Mouse (Mus musculus) A20 (cell line): ENCODE results near the gene Drd3.

Source experiments
- DNase-seq: peaks from one replicate; pipeline ENCODE4 v3.0.0-alpha.2; 2011; ENCODE audit warnings: low read depth, low spot score

Drd3 gene

DNA sequence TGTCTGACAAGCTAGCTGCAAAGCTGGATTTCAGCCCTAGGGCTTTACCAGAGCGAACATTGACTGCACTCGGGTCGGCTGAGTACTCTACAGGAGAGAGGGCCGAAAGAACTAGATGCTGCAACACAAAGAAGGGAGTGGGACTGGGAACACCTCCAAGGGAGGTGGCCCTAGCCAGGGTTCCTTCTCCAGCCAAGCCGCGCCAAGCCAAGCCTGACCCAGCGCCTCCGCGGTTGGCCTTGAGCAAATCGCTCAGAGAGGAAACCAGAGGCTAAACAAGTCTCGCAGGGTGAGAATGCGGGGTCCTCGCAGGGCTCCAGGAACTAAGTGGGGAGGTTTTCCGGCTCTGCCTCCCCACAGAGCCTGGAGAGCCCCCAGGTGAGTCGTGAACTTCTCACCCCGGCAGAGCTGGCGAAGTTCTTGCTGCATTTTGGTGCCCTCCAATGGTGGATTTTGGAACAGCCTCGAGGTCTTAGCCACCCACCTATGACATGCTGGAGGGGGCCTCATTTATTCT is 48.0 kb downstream of the Drd3 start:
- peak; percentile 76 for DNase-seq

DNA sequence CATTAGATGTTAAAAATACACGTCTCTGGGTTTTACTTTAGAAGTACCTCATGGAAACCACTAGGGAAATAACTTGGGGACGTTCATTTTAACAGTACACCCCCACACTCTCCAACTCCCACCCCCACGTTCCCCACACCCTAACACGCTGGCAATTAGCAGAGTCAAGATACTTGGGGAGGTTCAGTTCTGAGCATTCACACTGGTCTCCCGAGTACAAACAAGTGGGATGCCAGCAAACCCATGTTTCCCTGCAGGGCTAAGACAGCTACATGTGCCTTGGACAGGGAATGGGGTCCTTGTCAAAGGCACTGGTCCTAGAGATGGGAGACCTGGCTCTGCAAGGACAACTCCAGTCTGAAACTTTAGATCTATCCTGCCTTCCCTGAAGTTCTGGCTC is 48.6 kb downstream of the Drd3 start:
- DNase-seq: no peak

DNA sequence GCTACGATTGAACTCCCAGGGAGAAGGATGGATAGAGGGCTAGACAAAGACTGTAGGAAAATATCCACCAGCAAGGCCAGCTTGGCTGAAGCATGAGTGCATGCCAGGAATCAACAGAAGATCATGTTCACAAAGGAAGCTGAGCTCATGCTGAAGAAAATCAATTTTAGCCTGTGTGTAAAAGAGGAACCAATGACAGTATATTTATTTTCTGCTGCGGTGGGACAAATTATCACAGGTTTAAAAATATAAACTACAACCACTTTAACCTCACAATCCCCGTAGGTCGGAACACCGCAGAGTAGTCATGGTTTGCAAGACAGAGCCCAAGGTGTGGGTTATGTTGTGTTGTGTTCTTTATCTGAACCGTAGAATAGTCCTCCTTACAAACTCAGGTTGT is 50.5 kb downstream of the Drd3 start:
- DNase-seq: peak; percentile 70

DNA sequence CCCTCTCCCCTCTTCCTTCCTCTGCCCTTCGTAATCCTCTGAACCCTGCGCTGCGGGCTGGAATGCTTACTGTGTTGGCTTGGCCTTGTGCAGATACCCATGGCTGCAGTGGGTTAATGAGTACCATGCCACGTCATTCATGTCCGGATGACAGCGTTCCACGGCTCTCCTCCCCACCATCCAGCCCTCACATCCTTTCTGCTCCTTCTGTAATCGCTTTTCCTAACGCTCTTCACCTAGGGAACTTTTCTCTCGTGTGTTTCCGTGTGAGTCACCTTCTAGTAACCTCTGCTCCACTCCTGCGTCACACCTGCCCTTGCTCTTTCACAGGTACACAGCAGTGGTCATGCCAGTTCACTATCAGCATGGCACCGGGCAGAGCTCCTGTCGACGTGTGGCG is 53.2 kb downstream of the Drd3 start:
- DNase-seq: no peak

DNA sequence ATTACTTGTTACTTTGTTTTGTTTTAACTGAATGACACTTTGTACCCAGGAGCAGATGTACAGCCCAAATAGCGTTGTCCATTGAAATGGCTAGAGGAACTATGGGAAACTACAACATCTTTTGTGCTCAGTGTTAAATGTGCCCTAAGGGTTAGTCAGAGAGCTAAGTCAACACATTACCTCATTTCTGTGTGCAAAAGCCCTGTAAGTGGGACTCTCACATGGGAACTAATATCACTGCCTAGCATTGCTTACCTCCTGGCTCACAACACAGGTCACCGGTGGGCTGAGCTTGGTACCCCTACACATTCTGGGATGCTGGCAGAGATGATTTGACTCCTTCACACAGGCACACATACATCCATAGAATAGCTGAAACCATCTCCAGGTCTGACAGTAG is 55.6 kb downstream of the Drd3 start:
- DNase-seq: no peak

DNA sequence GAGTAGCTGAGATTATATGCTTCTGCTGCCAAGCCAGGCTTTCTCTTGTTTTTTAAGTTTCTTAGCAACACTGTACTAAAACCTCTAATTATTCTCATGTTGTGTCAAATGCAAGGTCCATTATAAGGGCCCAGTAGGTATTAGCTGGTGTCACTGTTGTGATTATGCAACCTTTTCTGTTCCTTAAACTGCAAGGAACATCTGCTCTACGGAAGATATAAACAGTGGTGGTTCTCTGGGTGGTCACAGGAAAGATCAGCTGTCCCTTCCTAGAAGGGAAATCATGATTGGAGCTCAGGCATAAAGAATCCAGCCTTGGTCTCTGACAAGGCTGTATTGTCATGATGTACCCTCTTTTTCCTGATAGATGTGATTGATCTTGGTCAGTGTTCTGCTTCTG is 57.6 kb downstream of the Drd3 start:
- no peak for DNase-seq

DNA sequence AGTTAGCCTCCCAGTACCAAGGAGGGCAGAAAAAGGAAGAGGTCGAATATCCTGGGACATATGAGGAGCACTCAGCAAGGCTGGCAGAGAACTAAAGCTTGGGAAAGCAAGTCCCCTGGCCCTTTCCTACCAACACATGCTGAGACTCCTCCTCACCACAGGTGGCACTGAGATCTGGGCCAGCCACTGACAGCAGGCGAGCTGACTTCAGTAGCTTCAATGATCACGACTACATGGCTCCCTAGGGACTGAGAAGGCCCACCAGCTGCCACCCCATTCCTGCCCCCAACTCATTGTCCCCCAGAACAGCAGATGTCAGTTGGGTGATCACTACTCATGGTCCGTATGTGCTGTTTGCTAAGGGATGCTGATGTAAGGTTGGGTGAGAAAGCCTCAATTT is 60.8 kb downstream of the Drd3 start:
- no peak for DNase-seq

DNA sequence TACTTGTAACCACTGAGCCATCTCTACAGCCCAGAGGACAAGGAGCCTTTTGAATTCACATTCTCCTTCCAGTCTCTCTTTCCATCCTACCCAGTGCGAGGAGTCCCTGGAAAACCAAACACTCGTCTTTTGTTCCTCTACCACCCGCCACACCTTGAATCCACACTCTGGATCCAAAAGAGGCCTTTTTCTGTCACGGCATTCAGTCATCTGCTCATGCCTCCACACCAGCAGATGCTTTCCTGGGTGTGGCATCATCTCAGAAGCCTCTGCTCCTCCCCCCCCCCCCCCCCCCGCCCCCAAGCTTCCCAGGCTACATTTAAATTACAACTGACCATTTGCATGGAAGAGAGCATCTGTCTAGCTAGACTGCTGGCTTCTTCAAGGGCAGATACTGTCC is 62.5 kb downstream of the Drd3 start:
- no peak for DNase-seq

DNA sequence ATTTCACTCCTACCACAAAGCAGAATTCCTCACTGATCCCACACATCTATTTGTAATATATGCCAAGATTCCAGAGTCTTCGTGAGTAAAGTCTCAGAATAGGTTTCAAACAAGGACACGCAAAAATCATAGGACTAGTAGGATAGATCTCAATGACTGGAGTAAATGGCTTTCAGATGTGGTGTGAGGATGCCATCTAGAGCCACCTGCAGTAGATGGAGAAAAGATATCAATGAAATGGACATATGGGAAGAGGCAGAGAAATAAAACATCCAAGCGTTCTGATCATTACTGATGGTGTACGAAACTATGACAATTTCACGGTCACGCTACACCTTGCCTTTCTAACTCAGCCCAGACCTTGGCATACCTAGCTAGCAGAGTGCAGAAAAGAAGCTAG is 64.6 kb downstream of the Drd3 start:
- no peak for DNase-seq

DNA sequence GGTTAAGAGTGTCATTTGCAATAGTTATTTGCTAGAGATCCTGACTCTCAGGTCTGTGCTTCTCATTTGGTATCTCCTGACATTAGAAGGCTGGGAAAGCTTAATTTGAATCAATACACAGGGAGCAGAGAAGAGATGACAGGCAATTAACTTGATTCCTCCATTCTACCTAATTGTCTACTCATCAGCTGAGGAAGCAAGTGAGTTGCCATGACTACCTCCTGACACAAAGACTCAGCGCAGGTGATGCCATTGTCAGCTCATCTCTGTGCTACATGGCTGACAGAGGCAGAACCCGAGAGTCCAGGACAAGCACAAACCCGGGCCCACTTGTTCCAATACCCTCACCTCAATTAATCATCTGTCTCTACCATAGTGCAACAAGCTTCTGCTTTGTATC is 73.7 kb downstream of the Drd3 start:
- no peak for DNase-seq

DNA sequence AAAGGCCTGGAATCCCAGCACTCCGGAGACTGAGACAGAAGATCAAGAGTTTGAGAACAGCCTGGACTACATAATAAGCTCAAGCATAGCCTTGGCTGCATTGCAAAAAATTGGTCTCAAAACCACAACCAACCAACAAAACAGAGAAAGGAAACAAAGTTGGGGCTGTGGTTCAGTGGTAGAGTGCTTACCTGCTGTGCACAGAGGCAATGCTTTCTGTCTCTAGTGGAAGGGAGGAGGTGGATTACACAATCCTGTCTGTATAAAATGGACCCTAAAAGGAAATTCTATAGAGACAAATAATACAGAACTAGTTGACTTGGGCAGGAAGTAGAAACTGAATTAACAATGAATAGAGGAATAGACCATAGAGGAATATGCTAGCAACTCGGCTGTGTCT is 78.1 kb downstream of the Drd3 start:
- no peak for DNase-seq

DNA sequence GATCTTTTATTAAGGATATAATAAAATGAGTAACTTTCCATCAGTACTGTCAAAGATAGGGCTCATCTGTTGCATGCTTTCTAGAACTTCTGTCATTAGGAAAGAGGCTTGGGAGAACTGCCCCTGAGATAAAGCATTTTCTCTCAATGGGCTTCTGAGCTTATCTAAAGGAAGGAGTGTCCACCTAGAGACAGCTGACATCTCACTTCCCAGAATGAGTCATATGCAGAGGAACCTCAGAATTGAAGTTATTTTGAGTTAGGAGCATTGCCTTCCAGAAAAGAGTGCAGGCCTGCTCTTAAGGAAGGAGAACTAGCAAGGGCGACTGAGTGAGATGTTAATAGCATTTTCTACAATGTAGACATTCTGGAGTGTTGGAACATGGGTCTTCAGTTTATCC is 87.4 kb downstream of the Drd3 start:
- DNase-seq: no peak

DNA sequence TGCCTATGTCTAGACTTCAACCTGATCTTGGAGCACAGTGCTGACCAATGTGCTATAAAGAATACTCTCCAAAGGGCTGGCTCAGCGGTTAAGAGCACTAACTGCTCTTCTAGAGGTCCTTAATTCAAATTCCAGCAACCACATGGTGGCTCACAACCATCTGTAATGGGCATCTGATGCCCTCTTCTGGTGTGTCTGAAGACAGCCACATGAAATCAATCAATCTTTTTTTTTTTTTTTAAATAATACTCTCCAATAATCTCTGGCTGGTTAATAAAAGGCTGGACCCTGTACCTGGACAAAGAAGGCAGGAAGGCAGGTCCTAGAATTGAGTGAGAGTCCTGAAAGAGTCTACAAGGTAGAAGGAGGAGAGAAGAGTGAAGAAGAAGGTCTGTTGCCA is 96.0 kb downstream of the Drd3 start:
- no peak for DNase-seq

DNA sequence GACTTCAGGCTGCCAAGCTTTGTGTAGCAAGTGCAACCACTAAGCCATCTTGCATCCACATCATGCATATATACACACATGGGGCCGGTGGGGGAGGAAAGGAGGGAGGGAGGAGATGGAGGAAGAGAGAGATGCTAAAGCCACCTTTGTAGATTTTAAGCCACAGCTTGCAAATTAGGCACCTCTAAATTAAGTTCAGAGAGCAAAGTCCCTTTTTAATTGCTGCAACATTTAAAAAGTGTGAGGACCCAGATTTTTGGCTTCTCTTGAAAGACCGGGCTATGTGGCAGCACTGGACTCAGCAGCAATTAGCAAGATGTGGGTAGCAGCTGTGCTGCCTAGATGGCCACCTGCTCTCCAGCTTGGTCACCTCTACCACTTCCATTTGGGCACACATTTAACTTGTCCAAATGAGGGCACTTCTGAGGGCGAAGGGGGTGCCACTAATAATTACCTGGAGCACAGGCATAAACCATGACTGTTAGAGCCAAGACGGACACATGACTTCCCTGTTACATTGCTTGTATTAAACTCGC is 105.2 kb downstream of the Drd3 start:
- DNase-seq: no peak

DNA sequence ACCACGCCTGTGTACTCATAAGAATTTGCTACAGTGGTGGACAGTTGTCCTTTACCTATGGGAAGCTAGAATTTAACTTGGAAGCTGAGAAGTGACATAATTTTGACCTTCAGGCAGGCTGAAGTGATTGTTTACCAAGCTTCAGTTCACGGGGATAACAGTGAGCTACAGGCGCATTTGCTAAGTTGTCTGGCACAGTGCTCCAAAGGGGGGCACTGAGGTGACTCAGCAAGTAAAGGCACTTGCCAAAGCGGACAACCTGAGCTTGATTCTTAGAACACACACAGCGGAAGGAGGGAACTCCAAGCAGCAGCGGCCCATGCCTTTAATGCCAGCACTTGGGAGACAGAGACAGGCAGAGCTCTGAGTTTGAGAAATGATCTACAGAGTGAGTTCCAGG is 106.8 kb downstream of the Drd3 start:
- DNase-seq: no peak

DNA sequence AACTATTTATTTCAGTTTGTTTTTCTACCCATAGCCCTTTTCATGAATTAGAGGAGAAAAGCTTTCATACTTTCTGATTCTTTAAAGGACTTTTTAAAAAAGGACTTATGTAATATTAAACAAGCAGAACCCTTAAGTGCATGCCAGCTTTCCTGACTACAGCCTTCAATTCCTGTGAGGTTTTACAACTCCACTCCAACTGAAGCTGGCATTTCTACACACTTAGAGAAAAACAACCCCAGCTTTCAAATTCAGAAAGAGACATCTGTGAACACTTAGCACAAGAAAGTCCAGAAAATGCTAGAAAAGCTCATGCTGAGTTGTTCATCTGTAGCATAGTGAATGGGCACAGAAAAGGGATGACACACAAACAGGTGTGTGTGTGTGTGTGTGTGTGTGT is 116.0 kb downstream of the Drd3 start:
- no peak for DNase-seq

DNA sequence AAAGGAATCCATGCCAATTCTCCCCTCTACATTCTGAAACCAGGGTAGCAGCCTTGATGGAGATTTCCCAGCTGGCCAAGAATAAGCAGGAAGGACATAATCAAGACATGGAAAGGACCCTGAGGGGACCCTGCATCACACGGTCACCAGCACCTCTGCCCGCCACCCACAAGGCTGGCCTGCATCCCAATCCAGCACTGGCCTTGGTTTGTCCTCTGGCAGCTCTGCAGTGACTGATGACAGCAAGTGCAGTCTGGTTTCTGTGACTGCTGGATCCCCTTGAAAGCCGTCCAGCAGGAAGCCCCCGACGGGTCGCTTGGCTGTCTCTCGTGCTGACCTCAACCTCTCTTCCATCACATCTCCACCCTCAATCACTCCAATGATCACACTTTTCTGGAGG is 117.6 kb downstream of the Drd3 start:
- DNase-seq: no peak
